In genomic region chr5:36960501-36960900, GRCm38 (mm10) we compare ENCODE assay signal across 10 mouse cellular contexts. TPM values are rescaled to one million over a fixed set of nuclear protein-coding genes. Genes with fewer than 3 reads are reported as not detected.
DNase-seq lines count a peak whose midpoint lies in the region; ATAC-seq and TF ChIP-seq lines count a peak whose summit lies in the region.
"Had no signal": no experiment of that assay in that cellular context is flagged by ENCODE, and none has a peak within 500 bp of the region (broad histone marks: within the 10 kb centered on the region; RNA-seq: fewer than 3 reads in every experiment).

No protein-coding gene starts in this region.

- H3K9me3 ChIP-seq in hindbrain, embryonic 12.5 days (replicated peaks) = no peaks in the 10 kb centered on the region
- no peaks in the 10 kb centered on the region for H3K9me3 ChIP-seq in neural tube, embryonic 13.5 days
- H3K9me3 ChIP-seq in liver, embryonic 11.5 days (ENCODE audit: control insufficient read depth, low read length) = no peaks in the 10 kb centered on the region

- H3K9ac ChIP-seq in hindbrain, embryonic 12.5 days = no peak overlapping the region
- no peak overlapping the region for H3K9ac ChIP-seq in neural tube, embryonic 13.5 days
- H3K9ac ChIP-seq in liver, embryonic 11.5 days (ENCODE audit: low read depth, low read length) = no peak overlapping the region
- H3K9ac ChIP-seq: liver, embryonic 14.5 days had no signal

- ATAC-seq in hindbrain, embryonic 12.5 days (ENCODE audit: low FRiP score) = peak; percentile 23
- ATAC-seq in neural tube, embryonic 13.5 days (ENCODE audit: low read depth) = 0 out of 2 replicates have a peak, but pooled peaks have one; percentile 33
- no peak for ATAC-seq in liver, embryonic 11.5 days (replicated peaks; ENCODE audit: low FRiP score)

- H3K27me3 ChIP-seq in hindbrain, embryonic 12.5 days = 0 out of 2 replicates have a peak, but pooled peaks cover 8% of the 10 kb centered on the region
- H3K27me3 ChIP-seq in neural tube, embryonic 13.5 days = no peaks in the 10 kb centered on the region
- no peaks in the 10 kb centered on the region for H3K27me3 ChIP-seq in liver, embryonic 11.5 days (replicated peaks; ENCODE audit: control insufficient read depth, insufficient read depth, low read length)

- peak overlapping the region; percentile 44; the same call in 1 of the 2 replicates for H3K27ac ChIP-seq in layer of hippocampus, adult 2 months
- H3K27ac ChIP-seq in hindbrain, embryonic 12.5 days = no peak overlapping the region
- H3K27ac ChIP-seq in neural tube, embryonic 13.5 days (replicated peaks) = no peak overlapping the region
- H3K27ac ChIP-seq in liver, embryonic 11.5 days (ENCODE audit: low read depth, low read length) = no peak overlapping the region
- H3K27ac ChIP-seq: liver, embryonic 14.5 days had no signal

- WGBS in hindbrain, embryonic 12.5 days = 13% methylated on average over 5 of the region's 5 CpGs
- WGBS in neural tube, embryonic 13.5 days = 20% methylated on average over 5 of the region's 5 CpGs
- WGBS in liver, embryonic 11.5 days = 60% methylated on average over 5 of the region's 5 CpGs

- no peak overlapping the region for H3K4me2 ChIP-seq in hindbrain, embryonic 12.5 days (replicated peaks)
- no peak overlapping the region for H3K4me2 ChIP-seq in neural tube, embryonic 13.5 days
- no peak overlapping the region for H3K4me2 ChIP-seq in liver, embryonic 11.5 days

- H3K36me3 ChIP-seq in hindbrain, embryonic 12.5 days = 0 out of 2 replicates have a peak, but pooled peaks cover 3% of the 10 kb centered on the region
- 0 out of 2 replicates have a peak, but pooled peaks cover 7% of the 10 kb centered on the region for H3K36me3 ChIP-seq in neural tube, embryonic 13.5 days
- H3K36me3 ChIP-seq in liver, embryonic 11.5 days (ENCODE audit: control insufficient read depth, insufficient read depth, low read length) = no peaks in the 10 kb centered on the region

- DNase-seq in layer of hippocampus, adult 2 months (ENCODE audit: low spot score in 2 of 2) = peak in 1 of 2 experiments; percentile 49
- no peak for DNase-seq in layer of hippocampus, postnatal 10 days (ENCODE audit: low spot score in 2 of 2)
- DNase-seq in embryo, embryonic 9.5 days (ENCODE audit: extremely low spot score) = peak; percentile 19
- no peak for DNase-seq in spleen, adult 18-20 months
- no peak for DNase-seq in kidney, postnatal 25 days
- DNase-seq in liver, embryonic 11.5 days (ENCODE audit: low spot score) = no peak
- DNase-seq: cerebellum, postnatal 36 days had no signal

- peaks cover 10% of the 10 kb centered on the region for H3K4me1 ChIP-seq in hindbrain, embryonic 12.5 days
- H3K4me1 ChIP-seq in neural tube, embryonic 13.5 days (replicated peaks) = peaks cover 8% of the 10 kb centered on the region; the same call in 1 of the 2 replicates
- no peaks in the 10 kb centered on the region for H3K4me1 ChIP-seq in liver, embryonic 11.5 days (replicated peaks; ENCODE audit: control insufficient read depth, insufficient read depth, low read length)

- no peak for TF ChIP-seq CTCF in layer of hippocampus, adult 2 months (conservative IDR thresholded peaks at IDR 0.05)

- no peak overlapping the region for H3K4me3 ChIP-seq in layer of hippocampus, adult 2 months
- no peak overlapping the region for H3K4me3 ChIP-seq in hindbrain, embryonic 12.5 days
- no peak overlapping the region for H3K4me3 ChIP-seq in neural tube, embryonic 13.5 days
- H3K4me3 ChIP-seq in liver, embryonic 11.5 days (ENCODE audit: low read depth, low read length) = no peak overlapping the region

RNA-seq across cellular contexts. Expression of gene Wfs1, which starts 28.5 kb away (rescaled TPM):
- 100 to 1,000 TPM; 133 to 144 TPM for total RNA-seq in layer of hippocampus, adult 2 months (2021)
- total RNA-seq in layer of hippocampus, postnatal 10 days (2021) = 10 to 100 TPM; 65.9 to 91.7 TPM
- polyA plus RNA-seq in hindbrain, embryonic 12.5 days (2016; fragmentation: Nextera tagmentation; extraction: Ambion mirVana) = 8.6 and 9.6 TPM in 2 replicates
- 8.4 TPM in 2 replicates for polyA plus RNA-seq in neural tube, embryonic 13.5 days (2015; fragmentation: Nextera tagmentation; extraction: Ambion mirVana)
- 3.4 and 3.8 TPM in 2 replicates for polyA plus RNA-seq in liver, embryonic 11.5 days (2014; fragmentation: Nextera tagmentation; extraction: Ambion mirVana)
